Mouse (Mus musculus): ENCODE data around the gene Ubr4. TPM values are rescaled to one million over a fixed set of nuclear protein-coding genes. Genes with fewer than 3 reads are reported as not detected.

Gene Ubr4
- polyA plus RNA-seq, 1 experiment from 2014 or later: 64.5 TPM

GRCm38 (mm10) chr4:139476663-139477625 lies 124.5 kb downstream of the Ubr4 start:
- Histone ChIP-seq H3K4me3 (no peak overlapping the region), H3K36me3 (peaks cover 98% of the 10 kb centered on the region), H3K27ac (no peak overlapping the region), H3K9me3 (no peaks in the 10 kb centered on the region), H3K4me1 (no peaks in the 10 kb centered on the region), H3K9ac (no peak overlapping the region), H3K4me2 (no peak overlapping the region), H3K27me3 (no peaks in the 10 kb centered on the region)
- 84% methylated on average over 16 of the region's 16 CpGs for WGBS
- ATAC-seq (ENCODE audit: borderline replicate concordance, extremely low read depth, low FRiP score, low TSS enrichment): 0 out of 2 replicates have a peak, but pooled peaks have one; percentile 12

- WGBS: 83% methylated on average over 2 of the region's 2 CpGs
These were observed 125.6 kb downstream of the Ubr4 start for GRCm38 (mm10) chr4:139477983-139478382.

GRCm38 (mm10) chr4:139479176-139479575 lies 126.8 kb downstream of the Ubr4 start:
- Histone ChIP-seq H3K9me3 (no peaks in the 10 kb centered on the region), H3K36me3 (peaks cover 98% of the 10 kb centered on the region), H3K4me1 (no peaks in the 10 kb centered on the region), H3K27ac (no peak overlapping the region), H3K9ac (no peak overlapping the region), H3K4me2 (no peak overlapping the region), H3K4me3 (no peak overlapping the region), H3K27me3 (no peaks in the 10 kb centered on the region)
- ATAC-seq (ENCODE audit: borderline replicate concordance, extremely low read depth, low FRiP score, low TSS enrichment): no peak
- WGBS: 85% methylated on average over 8 of the region's 8 CpGs

More at GRCm38 (mm10) chr4:139477983-139478382, 125.6 kb downstream of the Ubr4 start:
- Histone ChIP-seq H3K27me3 (no peaks in the 10 kb centered on the region), H3K4me2 (no peak overlapping the region), H3K27ac (no peak overlapping the region), H3K4me3 (no peak overlapping the region), H3K36me3 (peaks cover 98% of the 10 kb centered on the region), H3K9ac (no peak overlapping the region), H3K4me1 (no peaks in the 10 kb centered on the region), H3K9me3 (no peaks in the 10 kb centered on the region)
- ATAC-seq (ENCODE audit: borderline replicate concordance, extremely low read depth, low FRiP score, low TSS enrichment): no peak

- no peak for ATAC-seq (ENCODE audit: borderline replicate concordance, extremely low read depth, low FRiP score, low TSS enrichment)
- no peak overlapping the region for H3K9ac ChIP-seq
These were observed 129.0 kb downstream of the Ubr4 start for GRCm38 (mm10) chr4:139481400-139481799.

DNA sequence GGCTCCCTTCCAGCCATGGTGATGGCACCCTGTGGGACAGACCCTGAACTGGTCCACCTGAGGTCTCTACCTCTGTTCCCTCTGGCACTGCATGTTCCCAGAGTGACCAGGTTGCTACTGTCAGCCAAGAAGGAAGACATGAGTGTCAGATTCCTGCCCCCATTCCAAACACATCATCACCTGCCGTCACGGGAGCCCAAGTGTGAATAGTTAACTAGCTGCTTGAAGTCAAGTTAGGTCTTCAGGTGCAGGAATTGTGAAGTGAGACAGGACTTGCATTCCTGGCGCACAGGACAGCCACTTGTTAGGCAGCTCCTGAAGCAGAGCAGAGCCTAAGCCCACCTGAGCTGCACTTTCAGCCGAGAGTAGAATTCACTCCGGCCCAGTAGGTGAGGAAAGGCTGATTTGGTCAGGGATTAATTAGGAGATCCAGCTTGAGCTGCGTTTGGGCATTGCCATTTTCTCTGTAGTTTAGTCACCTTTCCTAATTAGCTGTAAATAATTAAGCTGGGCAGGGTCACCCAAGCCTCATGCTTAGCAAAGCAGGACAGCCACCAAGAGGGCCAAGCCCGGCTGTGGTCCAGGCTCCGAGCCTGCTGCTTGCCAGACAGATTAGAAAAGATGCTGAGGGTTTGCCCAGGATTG lies 131.2 kb downstream of the Ubr4 start:
- Histone ChIP-seq H3K9me3 (no peaks in the 10 kb centered on the region), H3K27ac (no peak overlapping the region), H3K4me3 (no peak overlapping the region), H3K27me3 (no peaks in the 10 kb centered on the region), H3K4me1 (no peaks in the 10 kb centered on the region), H3K4me2 (no peak overlapping the region), H3K36me3 (peaks cover 95% of the 10 kb centered on the region), H3K9ac (no peak overlapping the region)
- no peak for ATAC-seq (ENCODE audit: borderline replicate concordance, extremely low read depth, low FRiP score, low TSS enrichment)
- WGBS: 79% methylated on average over 8 of the region's 8 CpGs

More at GRCm38 (mm10) chr4:139481400-139481799, 129.0 kb downstream of the Ubr4 start:
- H3K4me1 ChIP-seq: no peaks in the 10 kb centered on the region
- WGBS: 66% methylated on average over 1 of the region's 1 CpGs
- H3K4me3 ChIP-seq: no peak overlapping the region
- H3K9me3 ChIP-seq: no peaks in the 10 kb centered on the region
- no peaks in the 10 kb centered on the region for H3K27me3 ChIP-seq
- H3K4me2 ChIP-seq: no peak overlapping the region
- H3K27ac ChIP-seq: no peak overlapping the region; the same call in 1 of the 2 replicates
- H3K36me3 ChIP-seq: peaks cover 95% of the 10 kb centered on the region

GRCm38 (mm10) chr4:139484496-139484895 lies 132.1 kb downstream of the Ubr4 start:
- ATAC-seq (ENCODE audit: borderline replicate concordance, extremely low read depth, low FRiP score, low TSS enrichment): no peak
- 79% methylated on average over 7 of the region's 7 CpGs for WGBS

DNA sequence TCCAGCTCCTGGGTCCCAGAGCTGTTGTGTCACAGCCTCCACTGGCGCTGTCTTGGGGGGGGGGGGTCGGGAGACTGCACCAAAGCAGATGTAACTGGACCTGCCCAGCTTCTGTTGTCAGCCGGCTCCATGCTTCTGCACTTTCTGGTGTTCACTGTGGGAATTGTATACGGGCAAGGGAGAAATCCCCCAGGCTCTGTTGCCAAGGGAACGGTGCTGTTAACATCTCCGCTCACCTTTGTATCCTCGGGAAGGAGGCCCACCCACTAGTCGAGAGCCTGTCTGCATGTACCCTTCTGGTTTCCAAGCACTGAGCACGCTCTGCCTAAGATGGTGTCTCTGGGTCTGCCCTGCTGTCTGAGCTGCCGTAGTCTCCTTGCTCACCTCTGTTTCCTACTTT lies 134.7 kb downstream of the Ubr4 start:
- no peak for ATAC-seq (ENCODE audit: borderline replicate concordance, extremely low read depth, low FRiP score, low TSS enrichment)
- H3K36me3 ChIP-seq: peaks cover 88% of the 10 kb centered on the region

More at GRCm38 (mm10) chr4:139484496-139484895, 132.1 kb downstream of the Ubr4 start:
- Histone ChIP-seq H3K4me2 (no peak overlapping the region), H3K4me3 (no peak overlapping the region), H3K9ac (no peak overlapping the region), H3K36me3 (peaks cover 95% of the 10 kb centered on the region), H3K27ac (no peak overlapping the region), H3K4me1 (no peaks in the 10 kb centered on the region), H3K9me3 (no peaks in the 10 kb centered on the region), H3K27me3 (no peaks in the 10 kb centered on the region)

DNA sequence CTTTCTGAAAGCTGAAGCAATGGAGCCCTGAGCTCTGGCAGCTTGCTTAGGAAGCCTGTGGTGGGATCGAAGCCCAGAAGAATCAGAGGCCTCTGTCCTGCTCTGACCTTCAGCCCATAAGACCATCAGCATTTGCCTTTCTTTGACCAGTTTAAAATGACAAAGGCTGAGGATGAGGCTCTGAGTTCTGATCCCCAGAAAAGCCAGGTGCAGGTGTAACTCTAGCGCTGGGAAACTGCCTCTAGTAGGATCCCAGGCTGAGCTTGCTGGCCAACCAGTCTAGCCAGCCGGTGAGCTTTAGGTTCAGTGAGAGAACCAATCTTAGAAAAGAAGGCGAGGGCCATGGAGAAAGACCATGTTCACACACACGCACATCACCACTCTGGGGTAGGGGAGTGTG lies 135.9 kb downstream of the Ubr4 start:
- H3K4me3 ChIP-seq: no peak overlapping the region
- H3K9me3 ChIP-seq: no peaks in the 10 kb centered on the region
- H3K4me1 ChIP-seq: no peaks in the 10 kb centered on the region
- H3K27me3 ChIP-seq: no peaks in the 10 kb centered on the region
- WGBS: 86% methylated on average over 5 of the region's 5 CpGs
- H3K36me3 ChIP-seq: peaks cover 76% of the 10 kb centered on the region
- no peak overlapping the region for H3K9ac ChIP-seq
- H3K27ac ChIP-seq: no peak overlapping the region
- no peak for ATAC-seq (ENCODE audit: borderline replicate concordance, extremely low read depth, low FRiP score, low TSS enrichment)
- H3K4me2 ChIP-seq: no peak overlapping the region

More for the DNA sequence above, 134.7 kb downstream of the Ubr4 start:
- no peaks in the 10 kb centered on the region for H3K4me1 ChIP-seq
- no peak overlapping the region for H3K9ac ChIP-seq
- no peaks in the 10 kb centered on the region for H3K27me3 ChIP-seq
- H3K9me3 ChIP-seq: no peaks in the 10 kb centered on the region
- H3K4me3 ChIP-seq: no peak overlapping the region
- WGBS: 63% methylated on average over 10 of the region's 10 CpGs
- H3K4me2 ChIP-seq: no peak overlapping the region
- no peak overlapping the region for H3K27ac ChIP-seq

DNA sequence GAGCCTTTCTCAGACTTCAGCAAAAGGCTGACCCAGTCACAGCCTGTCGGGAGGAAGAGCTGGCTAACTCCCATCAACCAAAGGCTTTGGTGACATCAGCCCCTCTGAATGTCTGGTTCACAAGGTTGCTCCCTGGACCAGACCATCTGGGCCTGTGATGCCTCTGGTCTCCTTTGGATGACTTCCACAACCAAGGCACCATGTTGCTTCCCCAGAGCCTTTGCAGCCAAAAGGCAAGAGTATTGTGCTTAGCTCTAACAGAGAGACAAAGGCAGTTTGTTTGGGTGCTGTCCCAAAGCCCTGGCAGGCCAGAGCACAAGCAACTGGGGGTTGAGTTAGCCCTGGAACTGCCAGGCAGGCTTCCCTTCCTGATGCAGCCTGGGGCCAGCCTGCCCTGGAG lies 137.5 kb downstream of the Ubr4 start:
- Histone ChIP-seq H3K4me2 (no peak overlapping the region), H3K27me3 (no peaks in the 10 kb centered on the region), H3K9ac (no peak overlapping the region), H3K9me3 (no peaks in the 10 kb centered on the region), H3K4me3 (no peak overlapping the region), H3K4me1 (no peaks in the 10 kb centered on the region), H3K27ac (peak overlapping the region; percentile 19; the same call in 1 of the 2 replicates), H3K36me3 (peaks cover 60% of the 10 kb centered on the region)
- 88% methylated on average over 1 of the region's 1 CpGs for WGBS
- ATAC-seq (ENCODE audit: borderline replicate concordance, extremely low read depth, low FRiP score, low TSS enrichment): no peak

DNA sequence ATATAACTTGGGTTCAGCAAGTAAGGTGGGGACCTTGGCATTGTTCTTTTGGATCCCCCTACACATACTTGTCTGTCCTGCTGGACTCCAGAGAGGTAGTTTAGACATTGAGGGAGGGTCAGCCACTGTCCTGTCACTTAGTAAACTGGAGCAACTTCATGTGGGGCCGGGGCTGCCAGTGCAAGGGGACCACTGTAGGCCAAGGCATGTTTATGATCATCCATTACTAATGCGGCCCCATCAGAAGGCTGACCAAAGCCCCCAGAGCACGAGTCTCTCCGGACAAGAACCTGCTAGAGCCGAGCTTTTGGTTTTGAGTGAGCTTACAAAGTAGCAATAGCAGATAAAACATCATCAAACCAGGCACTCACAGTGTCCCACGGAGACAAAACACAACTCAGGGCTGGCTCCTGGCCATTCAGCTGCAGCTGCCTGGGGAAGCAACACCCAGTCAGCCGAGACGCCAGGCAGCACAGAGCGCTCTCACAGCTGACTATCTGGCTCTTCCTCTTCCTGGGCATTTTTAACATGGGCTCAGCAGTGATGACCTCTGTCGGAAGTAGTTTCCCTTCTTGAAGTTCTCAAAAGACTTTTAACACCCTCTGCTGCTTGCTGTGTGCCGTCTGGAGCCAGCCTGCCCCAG lies 138.1 kb downstream of the Ubr4 start:
- no peak for ATAC-seq (ENCODE audit: borderline replicate concordance, extremely low read depth, low FRiP score, low TSS enrichment)
- no peaks in the 10 kb centered on the region for H3K27me3 ChIP-seq
- no peaks in the 10 kb centered on the region for H3K9me3 ChIP-seq
- H3K4me1 ChIP-seq: no peaks in the 10 kb centered on the region
- 75% methylated on average over 11 of the region's 11 CpGs for WGBS
- no peak overlapping the region for H3K9ac ChIP-seq
- peaks cover 55% of the 10 kb centered on the region for H3K36me3 ChIP-seq
- no peak overlapping the region for H3K4me2 ChIP-seq
- no peak overlapping the region for H3K4me3 ChIP-seq
- H3K27ac ChIP-seq: peak overlapping the region; percentile 19

DNA sequence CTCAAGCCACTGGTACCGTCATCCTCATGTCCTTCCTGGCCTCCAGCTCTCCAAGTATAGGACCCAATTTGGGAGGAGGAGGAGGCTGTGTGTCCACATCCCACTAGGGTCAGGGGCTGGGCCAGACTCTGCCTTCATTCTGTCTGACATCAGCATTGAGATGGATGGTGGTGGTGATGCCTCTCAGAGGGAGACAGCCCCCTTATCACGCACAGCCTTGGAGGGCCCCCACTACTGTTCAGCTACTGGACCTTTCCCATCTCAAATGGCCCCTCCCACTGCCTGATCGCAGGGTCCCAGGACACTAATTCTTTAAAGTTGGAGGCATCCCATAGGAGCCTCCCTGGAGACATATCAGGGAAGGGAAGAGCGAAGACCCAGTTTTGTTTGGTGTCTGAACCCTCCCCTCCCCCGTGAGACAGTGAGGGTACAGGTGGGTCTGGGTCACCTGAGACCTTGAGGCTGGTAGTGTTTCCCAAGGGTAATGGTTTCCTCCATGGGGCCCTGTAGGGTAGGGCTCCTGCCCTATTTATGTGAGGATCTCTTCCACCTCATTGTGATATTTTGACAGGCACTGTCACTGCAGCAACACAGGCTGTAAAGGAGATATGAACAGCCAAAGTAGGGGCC lies 139.2 kb downstream of the Ubr4 start:
- no peaks in the 10 kb centered on the region for H3K27me3 ChIP-seq
- peaks cover 46% of the 10 kb centered on the region for H3K36me3 ChIP-seq
- no peak for ATAC-seq (ENCODE audit: borderline replicate concordance, extremely low read depth, low FRiP score, low TSS enrichment)
- H3K4me1 ChIP-seq: no peaks in the 10 kb centered on the region
- no peak overlapping the region for H3K4me2 ChIP-seq
- 79% methylated on average over 5 of the region's 5 CpGs for WGBS
- no peaks in the 10 kb centered on the region for H3K9me3 ChIP-seq
- no peak overlapping the region for H3K9ac ChIP-seq
- no peak overlapping the region for H3K4me3 ChIP-seq
- no peak overlapping the region for H3K27ac ChIP-seq

Data from lung, embryonic 15.5 days (tissue).